Mouse (Mus musculus) stomach, embryonic 14.5 days (tissue): ENCODE data around the gene Usp9x. TPM values are rescaled to one million over a fixed set of nuclear protein-coding genes. Genes with fewer than 3 reads are reported as not detected.

Experiments used
- ATAC-seq: fragments of 200-750 bp; cut with Nextera tagmentation; 2 replicates; pipeline ENCODE4 v1.8.0; 2017; ENCODE audit warnings: low read depth, moderate TSS enrichment; ENCODE audit not compliant: insufficient number of reproducible peaks, insufficient read depth, low FRiP score
- H3K27ac ChIP-seq: fragments of 300-500 bp; sonication (generic); 2 replicates; pipeline ENCODE4 v1.5.1; 2014; ENCODE audit warnings: mild to moderate bottlenecking, low read length, moderate library complexity, mixed read lengths
- H3K27me3 ChIP-seq: fragments of 300-500 bp; sonication (generic); 2 replicates; pipeline ENCODE4 v1.6.1; 2014; ENCODE audit warnings: low read length, control low read depth, mixed read lengths; ENCODE audit not compliant: control insufficient read depth, insufficient read depth
- H3K36me3 ChIP-seq: fragments of 300-500 bp; sonication (generic); 2 replicates; pipeline ENCODE4 v1.6.1; 2014; ENCODE audit warnings: mild to moderate bottlenecking, control low read depth, low read length, moderate library complexity, mixed read lengths; ENCODE audit not compliant: control insufficient read depth, insufficient read depth
- H3K4me1 ChIP-seq: fragments of 300-500 bp; sonication (generic); 2 replicates; pipeline ENCODE4 v1.6.1; 2014; ENCODE audit warnings: low read length, control low read depth, mixed read lengths; ENCODE audit not compliant: control insufficient read depth, insufficient read depth
- H3K4me2 ChIP-seq: fragments of 300-500 bp; sonication (generic); replicated peaks from 2 replicates; pipeline ENCODE4 v1.6.1; 2014; ENCODE audit warnings: low read depth, low read length, control low read depth
- H3K4me3 ChIP-seq: fragments of 300-500 bp; sonication (generic); 2 replicates; pipeline ENCODE4 v1.5.1; 2014; ENCODE audit warnings: low read depth, low read length, control low read depth
- H3K9ac ChIP-seq: fragments of 300-500 bp; sonication (generic); replicated peaks from 2 replicates; pipeline ENCODE4 v1.6.1; 2014; ENCODE audit warnings: low read depth, mild to moderate bottlenecking, control low read depth, low read length, moderate library complexity, mixed read lengths
- H3K9me3 ChIP-seq: fragments of 300-500 bp; sonication (generic); 2 replicates; pipeline ENCODE4 v1.6.1; 2016; ENCODE audit warnings: low read depth, low read length, control low read depth; ENCODE audit not compliant: control insufficient read depth
- WGBS: fragments of 180-500 bp; shearing (Covaris S2); extraction: QIAGEN DNeasy Blood & Tissue Kit; methylation state at CpG from one replicate; pipeline ENCODE4 v1.1.7; 2014; 5-methylcytosine and 5-hydroxymethylcytosine counted together
- polyA plus RNA-seq: library from polyadenylated mRNA; unstranded; fragments of >200 nt; fragmentation: Nextera tagmentation; extraction: Ambion mirVana; gene quantifications from 2 replicates; pipeline ENCODE4 v1.2.1, GENCODE M21; 2014

Usp9x gene
- polyA plus RNA-seq, 1 experiment from 2014 or later, result 60.8 TPM

GRCm38 (mm10) chrX:13040391-13040790, 30.9 kb upstream of the Usp9x start:
- no peaks in the 10 kb centered on the region for H3K27me3 ChIP-seq
- H3K4me2 ChIP-seq, result no peak overlapping the region
- WGBS, result 45% methylated on average over 1 of the region's 1 CpGs
- ATAC-seq, result no peak
- no peak overlapping the region for H3K4me3 ChIP-seq
- H3K27ac ChIP-seq, result no peak overlapping the region
- no peaks in the 10 kb centered on the region for H3K9me3 ChIP-seq
- H3K9ac ChIP-seq, result no peak overlapping the region
- no peaks in the 10 kb centered on the region for H3K4me1 ChIP-seq
- no peaks in the 10 kb centered on the region for H3K36me3 ChIP-seq

GRCm38 (mm10) chrX:13041630-13042129, 29.6 kb upstream of the Usp9x start:
- no peaks in the 10 kb centered on the region for H3K36me3 ChIP-seq
- ATAC-seq, result peak; percentile 99
- H3K4me3 ChIP-seq, result peak overlapping the region; percentile 36
- peak overlapping the region; percentile 33; the same call in 1 of the 2 replicates for H3K9ac ChIP-seq
- no peaks in the 10 kb centered on the region for H3K4me1 ChIP-seq
- peak overlapping the region; percentile 87 for H3K27ac ChIP-seq
- H3K27me3 ChIP-seq, result no peaks in the 10 kb centered on the region
- H3K4me2 ChIP-seq, result peak overlapping the region; percentile 37
- 10% methylated on average over 34 of the region's 35 CpGs for WGBS
- no peaks in the 10 kb centered on the region for H3K9me3 ChIP-seq

GRCm38 (mm10) chrX:13043780-13044179, 27.5 kb upstream of the Usp9x start:
- no peak overlapping the region for H3K4me2 ChIP-seq
- H3K9ac ChIP-seq, result no peak overlapping the region
- H3K27ac ChIP-seq, result no peak overlapping the region
- H3K4me3 ChIP-seq, result no peak overlapping the region
- no peaks in the 10 kb centered on the region for H3K27me3 ChIP-seq
- H3K4me1 ChIP-seq, result no peaks in the 10 kb centered on the region
- no peak for ATAC-seq
- no peaks in the 10 kb centered on the region for H3K36me3 ChIP-seq
- no peaks in the 10 kb centered on the region for H3K9me3 ChIP-seq
- 94% methylated on average over 2 of the region's 2 CpGs for WGBS

- Histone ChIP-seq H3K27me3 (no peaks in the 10 kb centered on the region), H3K9me3 (no peaks in the 10 kb centered on the region), H3K9ac (no peak overlapping the region), H3K36me3 (no peaks in the 10 kb centered on the region), H3K4me2 (no peak overlapping the region), H3K27ac (no peak overlapping the region), H3K4me1 (no peaks in the 10 kb centered on the region), H3K4me3 (no peak overlapping the region)
- ATAC-seq, result no peak
- 84% methylated on average over 5 of the region's 5 CpGs for WGBS
These were observed 26.6 kb upstream of the Usp9x start for GRCm38 (mm10) chrX:13044666-13045065.

DNA sequence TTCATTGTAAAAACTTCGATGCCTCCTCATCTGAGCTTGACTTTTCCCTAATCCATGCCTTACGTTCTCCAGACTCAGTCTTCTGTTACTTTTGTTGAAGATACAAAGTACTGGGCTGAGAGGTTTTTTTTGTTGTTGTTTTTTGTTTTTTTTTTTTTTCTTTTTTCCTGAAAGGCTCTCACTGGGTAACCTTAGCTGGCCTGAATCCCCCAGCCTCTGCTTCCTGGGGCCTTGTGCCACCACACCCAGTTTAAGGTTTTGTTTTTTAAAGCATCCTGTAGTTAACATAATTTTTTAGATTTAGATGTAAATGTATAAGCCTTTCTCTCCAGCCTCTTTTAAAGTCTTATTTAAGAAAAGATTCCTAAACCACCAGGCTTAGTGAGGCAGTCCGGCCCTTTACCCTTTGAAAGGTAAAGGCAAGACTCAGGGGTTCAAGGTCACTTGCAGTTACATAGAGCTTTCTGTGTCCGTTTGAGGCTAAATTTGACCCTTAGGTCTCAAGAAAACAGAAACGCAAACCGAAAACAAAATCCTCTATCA, 24.3 kb upstream of the Usp9x start:
- Histone ChIP-seq H3K27ac (no peak overlapping the region), H3K4me2 (no peak overlapping the region), H3K9ac (no peak overlapping the region), H3K4me3 (no peak overlapping the region), H3K36me3 (no peaks in the 10 kb centered on the region), H3K4me1 (no peaks in the 10 kb centered on the region), H3K9me3 (no peaks in the 10 kb centered on the region), H3K27me3 (no peaks in the 10 kb centered on the region)
- WGBS, result 54% methylated on average over 6 of the region's 6 CpGs
- ATAC-seq, result no peak

- no peaks in the 10 kb centered on the region for H3K27me3 ChIP-seq
- no peaks in the 10 kb centered on the region for H3K4me1 ChIP-seq
- no peak for ATAC-seq
- H3K9ac ChIP-seq, result no peak overlapping the region
- no peaks in the 10 kb centered on the region for H3K9me3 ChIP-seq
- WGBS, result 20% methylated on average over 14 of the region's 14 CpGs
- H3K36me3 ChIP-seq, result no peaks in the 10 kb centered on the region
- peak overlapping the region; percentile 26; the same call in 1 of the 2 replicates for H3K4me2 ChIP-seq
- H3K4me3 ChIP-seq, result no peak overlapping the region
- no peak overlapping the region for H3K27ac ChIP-seq
These were observed 23.5 kb upstream of the Usp9x start for GRCm38 (mm10) chrX:13047631-13048345.

- 61% methylated on average over 1 of the region's 1 CpGs for WGBS
- no peak overlapping the region for H3K4me3 ChIP-seq
These were observed 16.7 kb upstream of the Usp9x start for GRCm38 (mm10) chrX:13054612-13055011.

DNA sequence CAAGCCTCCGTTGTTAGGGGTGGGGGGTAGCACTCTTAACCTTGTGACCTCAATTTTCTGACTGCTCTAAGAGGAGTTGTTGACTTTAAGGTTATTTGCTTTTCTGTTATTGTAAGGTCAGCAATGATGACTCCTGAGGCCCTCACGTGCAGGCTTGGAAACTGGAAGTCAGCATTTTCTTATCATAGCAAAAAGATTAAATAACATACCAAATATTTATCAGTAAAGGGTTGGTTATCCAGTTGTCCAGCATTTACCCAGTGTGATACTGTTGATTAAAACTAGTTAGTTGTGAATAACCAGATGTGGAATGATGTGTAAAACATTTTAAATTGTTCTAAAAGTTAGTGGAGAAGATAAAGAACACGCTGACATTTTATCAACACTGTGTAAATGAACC, 9.3 kb upstream of the Usp9x start:
- no peaks in the 10 kb centered on the region for H3K36me3 ChIP-seq
- H3K9me3 ChIP-seq, result no peaks in the 10 kb centered on the region
- no peak overlapping the region for H3K4me2 ChIP-seq
- WGBS, result 37% methylated on average over 3 of the region's 3 CpGs
- ATAC-seq, result no peak
- no peak overlapping the region for H3K9ac ChIP-seq
- H3K27ac ChIP-seq, result no peak overlapping the region
- H3K4me3 ChIP-seq, result no peak overlapping the region
- no peaks in the 10 kb centered on the region for H3K27me3 ChIP-seq
- no peaks in the 10 kb centered on the region for H3K4me1 ChIP-seq

More at GRCm38 (mm10) chrX:13054612-13055011, 16.7 kb upstream of the Usp9x start:
- H3K9me3 ChIP-seq, result no peaks in the 10 kb centered on the region
- no peak overlapping the region for H3K9ac ChIP-seq
- H3K4me1 ChIP-seq, result no peaks in the 10 kb centered on the region
- H3K36me3 ChIP-seq, result no peaks in the 10 kb centered on the region
- no peak overlapping the region for H3K27ac ChIP-seq
- no peaks in the 10 kb centered on the region for H3K27me3 ChIP-seq
- no peak; the same call in 1 of the 2 replicates for ATAC-seq
- H3K4me2 ChIP-seq, result no peak overlapping the region
